Mouse (Mus musculus) inflammation-experienced regulatory T-cells (primary cell): ENCODE measurements around the gene Lamc3. TPM values are rescaled to one million over a fixed set of nuclear protein-coding genes. Genes with fewer than 3 reads are reported as not detected.

Experiments
- polyA plus RNA-seq, 2 experiments: library from polyadenylated mRNA; unstranded; fragments of 100-300 nt; shearing (Covaris generic); gene quantifications; one replicate each; pipeline ENCODE4 v1.2.1; 2017

Gene Lamc3
- under 1 TPM; 0.05 to 0.66 TPM for polyA plus RNA-seq

GRCm38 (mm10) chr2:31887030-31887429 is at the start of gene Lamc3:
Gene Lamc3 (plus strand): TSS chr2:31887291.

GRCm38 (mm10) chr2:31845896-31846691 is 41.0 kb upstream of the Lamc3 start, which contains the start of gene Fibcd1:
Gene Fibcd1 (minus strand): TSS chr2:31846005.

GRCm38 (mm10) chr2:31950058-31950871 is 63.2 kb downstream of the Lamc3 start, which contains the start of gene Aif1l:
Gene Aif1l (plus strand): TSS chr2:31950139.

GRCm38 (mm10) chr2:31974141-31974808 is 87.2 kb downstream of the Lamc3 start, which contains the start of gene Nup214:
Gene Nup214 (plus strand): TSS chr2:31974436.

Other genes with a start within 250 kb of the Lamc3 start
- not detected for gene Prdm12, start 247.3 kb upstream of the Lamc3 start, polyA plus RNA-seq
- gene Exosc2, start 216.6 kb upstream of the Lamc3 start, polyA plus RNA-seq: 10 to 100 TPM; 31.1 to 48.5 TPM
- gene Abl1, start 198.9 kb upstream of the Lamc3 start, polyA plus RNA-seq: 10 to 100 TPM; 19.0 to 20.3 TPM
- gene Qrfp, start 76.7 kb upstream of the Lamc3 start, polyA plus RNA-seq: 1 to 10 TPM in 1 of 2 experiments, under 1 TPM in 1; 0.19 to 2.6 TPM
- under 1 TPM; 0.24 to 0.58 TPM for gene Fibcd1, start 41.3 kb upstream of the Lamc3 start, polyA plus RNA-seq
- 1 to 10 TPM in 1 of 2 experiments, under 1 TPM in 1; 0.10 to 1.9 TPM for gene Aif1l, start 62.8 kb downstream of the Lamc3 start, polyA plus RNA-seq
- 100 to 1,000 TPM in 1 of 2 experiments, 10 to 100 TPM in 1; 83.5 to 105 TPM for gene Nup214, start 87.1 kb downstream of the Lamc3 start, polyA plus RNA-seq
- 10 to 100 TPM; 24.3 to 56.0 TPM for gene Fam78a, start 197.6 kb downstream of the Lamc3 start, polyA plus RNA-seq
- gene Plpp7, start 208.2 kb downstream of the Lamc3 start, polyA plus RNA-seq: under 1 TPM; 0.17 to 0.53 TPM